Mouse (Mus musculus): ENCODE data around the gene Nol12. TPM values are rescaled to one million over a fixed set of nuclear protein-coding genes. Genes with fewer than 3 reads are reported as not detected.

The Nol12 gene
- polyA plus RNA-seq (2015; fragmentation: Nextera tagmentation; extraction: Ambion mirVana): 57.4 and 59.3 TPM in 2 replicates

DNA sequence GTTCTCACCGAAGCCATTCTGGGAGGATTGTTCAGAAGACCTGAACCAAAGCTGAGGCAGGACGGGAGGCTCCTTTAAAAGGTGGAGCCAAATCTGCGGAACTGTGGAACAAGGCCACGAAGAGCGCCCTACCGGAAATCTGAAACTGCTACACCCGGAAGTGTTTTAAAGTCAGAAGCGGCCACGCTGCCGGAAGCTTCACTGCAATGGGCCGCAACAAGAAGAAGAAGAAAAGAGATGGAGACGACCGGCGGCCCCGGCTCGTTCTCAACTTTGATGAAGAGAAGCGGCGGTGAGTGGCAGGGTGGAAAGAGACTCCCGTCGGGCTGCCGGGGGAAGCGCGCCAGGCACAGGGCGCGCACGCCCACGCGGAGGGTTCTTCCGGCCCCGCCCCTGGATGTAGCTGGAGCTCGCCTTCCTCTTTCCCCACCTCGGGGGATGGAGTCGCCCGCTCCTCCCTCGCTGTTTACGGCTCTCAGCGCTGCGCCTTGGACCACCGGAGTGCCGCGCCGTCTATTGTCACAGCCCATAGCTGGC, at the start of gene Nol12:
TSS of gene Nol12 (plus strand) at position 150 of the 537 bp plus-strand sequence.
- WGBS: under 1% methylated on average over 42 of the region's 42 CpGs
- Histone ChIP-seq H3K4me3 (peak within 1 kb of the TSS; percentile 72), H3K9me3 (no peaks in the 10 kb centered on the region), H3K27ac (replicated peaks) (peak within 1 kb of the TSS; percentile 84), H3K9ac (replicated peaks) (peak within 1 kb of the TSS; percentile 73), H3K4me2 (replicated peaks) (peak within 1 kb of the TSS; percentile 71), H3K4me1 (peaks cover 18% of the 10 kb centered on the region), H3K36me3 (peaks cover 20% of the 10 kb centered on the region), H3K27me3 (no peaks in the 10 kb centered on the region)
- peak; percentile 93 for ATAC-seq (replicated peaks)

DNA sequence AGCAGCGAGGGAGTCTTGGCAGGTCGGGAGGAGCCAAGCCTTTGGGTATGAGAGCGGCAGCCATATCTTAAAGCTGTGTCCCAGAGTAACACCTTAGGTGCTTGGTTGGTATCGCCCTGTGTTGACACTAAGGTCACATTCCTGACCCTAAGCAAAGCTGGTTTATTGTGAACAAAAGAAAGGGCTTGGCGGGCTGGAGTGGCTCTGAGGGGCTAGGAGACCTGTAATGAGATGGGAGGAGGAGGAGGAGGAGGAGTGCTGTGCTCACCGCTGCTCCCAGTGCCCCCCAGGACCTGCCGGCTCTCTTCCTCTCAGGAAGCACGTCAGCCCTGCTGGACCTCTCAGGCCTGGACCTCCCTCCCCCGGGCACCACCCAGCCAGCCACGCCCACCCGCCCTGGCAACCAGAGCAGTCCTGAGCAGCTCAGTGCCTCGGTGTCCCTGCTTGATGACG, 45.3 kb upstream of the Nol12 start:
- 23% methylated on average over 13 of the region's 13 CpGs for WGBS
- no peak overlapping the region for H3K4me2 ChIP-seq (replicated peaks)
- H3K9ac ChIP-seq (replicated peaks): no peak overlapping the region
- ATAC-seq (replicated peaks): no peak
- H3K4me3 ChIP-seq: no peak overlapping the region
- no peaks in the 10 kb centered on the region for H3K27me3 ChIP-seq
- no peak overlapping the region for H3K27ac ChIP-seq (replicated peaks)
- H3K9me3 ChIP-seq: no peaks in the 10 kb centered on the region
- H3K4me1 ChIP-seq: no peaks in the 10 kb centered on the region
- peaks cover 63% of the 10 kb centered on the region for H3K36me3 ChIP-seq

DNA sequence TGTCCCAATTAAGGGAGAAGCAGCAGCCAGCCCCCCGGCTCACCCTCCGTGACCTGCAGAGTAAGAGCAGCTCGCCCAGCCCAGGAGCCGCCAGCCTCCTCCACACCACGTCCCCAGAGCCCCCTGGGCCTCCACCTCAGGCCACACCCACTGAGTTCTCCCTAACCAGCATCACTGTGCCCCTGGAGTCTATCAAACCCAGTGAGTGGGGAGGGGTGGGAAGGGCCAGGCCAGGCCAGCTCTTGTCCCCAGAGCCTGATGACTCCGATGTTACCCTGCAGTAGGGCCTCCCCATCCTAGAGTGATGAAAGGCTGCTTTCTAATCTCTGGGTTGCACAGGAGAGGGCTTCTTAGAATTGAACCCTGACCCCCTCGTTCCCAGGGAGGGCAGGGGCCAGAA, 42.3 kb upstream of the Nol12 start:
- no peak overlapping the region for H3K27ac ChIP-seq (replicated peaks)
- H3K9me3 ChIP-seq: no peaks in the 10 kb centered on the region
- ATAC-seq (replicated peaks): no peak
- H3K4me3 ChIP-seq: no peak overlapping the region
- H3K27me3 ChIP-seq: no peaks in the 10 kb centered on the region
- H3K36me3 ChIP-seq: peaks cover 39% of the 10 kb centered on the region
- 64% methylated on average over 7 of the region's 7 CpGs for WGBS
- no peak overlapping the region for H3K4me2 ChIP-seq (replicated peaks)
- no peak overlapping the region for H3K9ac ChIP-seq (replicated peaks)
- no peaks in the 10 kb centered on the region for H3K4me1 ChIP-seq

DNA sequence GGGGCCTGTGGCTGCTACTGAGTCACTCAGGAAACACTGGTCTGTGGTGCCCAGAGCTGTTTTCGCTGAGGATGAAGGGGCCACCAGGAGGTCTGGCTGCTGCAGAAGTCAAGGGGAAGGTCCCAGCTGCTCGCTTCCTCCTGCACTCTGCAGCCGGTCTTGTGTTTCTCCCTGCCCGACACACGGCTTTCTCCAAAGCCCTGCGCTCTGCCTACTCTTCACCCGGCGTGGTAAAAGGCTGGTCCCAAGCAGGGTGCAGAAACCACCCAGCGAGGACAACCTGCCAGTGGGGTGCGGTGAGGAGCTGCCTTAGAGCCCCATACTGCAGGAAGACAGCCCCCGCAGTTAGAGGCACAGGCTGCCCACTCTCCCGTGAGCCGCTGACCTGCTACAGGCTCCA, 40.0 kb upstream of the Nol12 start:
- Histone ChIP-seq H3K9ac (replicated peaks) (no peak overlapping the region), H3K4me1 (peaks cover 5% of the 10 kb centered on the region; the same call in 1 of the 2 replicates), H3K4me3 (no peak overlapping the region), H3K4me2 (replicated peaks) (no peak overlapping the region), H3K36me3 (peaks cover 29% of the 10 kb centered on the region), H3K27ac (replicated peaks) (no peak overlapping the region), H3K27me3 (no peaks in the 10 kb centered on the region; the same call in 1 of the 2 replicates), H3K9me3 (no peaks in the 10 kb centered on the region)
- ATAC-seq (replicated peaks): no peak
- 75% methylated on average over 13 of the region's 13 CpGs for WGBS

DNA sequence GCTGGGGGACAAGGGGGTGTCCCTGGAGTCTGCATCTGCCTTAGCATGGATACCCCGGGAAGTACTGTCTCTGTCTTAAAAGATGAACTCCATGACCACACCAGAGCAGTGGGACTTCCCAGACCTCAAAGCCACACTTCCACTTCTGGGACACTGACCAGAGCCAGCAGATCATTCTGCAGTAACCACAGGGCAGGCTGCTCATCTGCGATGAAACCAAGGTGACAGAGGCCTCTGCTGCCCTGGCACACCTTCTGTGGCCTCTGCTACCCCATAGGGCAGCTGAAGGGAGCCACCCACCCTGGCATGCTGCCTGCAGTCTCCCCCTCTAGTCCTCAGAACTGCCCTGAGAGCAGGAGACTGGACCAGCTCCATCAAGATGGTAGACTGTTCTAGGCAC, 39.0 kb upstream of the Nol12 start:
- WGBS: 92% methylated on average over 2 of the region's 2 CpGs
- H3K9ac ChIP-seq (replicated peaks): no peak overlapping the region
- ATAC-seq (replicated peaks): no peak

DNA sequence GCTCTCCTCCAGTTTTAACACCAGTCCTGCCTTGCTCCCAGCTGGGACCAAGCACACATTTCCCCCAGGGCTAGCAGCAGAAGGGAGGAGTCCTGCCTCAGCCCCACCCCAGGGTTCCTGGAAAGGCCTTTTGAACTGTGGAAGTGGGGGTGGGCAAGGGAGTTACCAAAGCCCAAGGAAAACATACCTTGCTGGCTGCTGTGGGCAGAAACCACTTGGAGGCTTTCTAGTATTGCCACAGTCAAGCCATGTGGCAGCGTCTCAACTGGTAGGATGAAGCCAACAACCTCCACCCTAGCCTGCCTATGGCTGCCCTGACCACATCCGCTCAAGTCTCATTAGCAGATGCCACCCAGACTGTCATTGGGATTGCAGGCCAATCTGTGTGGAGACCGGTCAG, 38.6 kb upstream of the Nol12 start:
- H3K36me3 ChIP-seq: peaks cover 20% of the 10 kb centered on the region
- H3K4me2 ChIP-seq (replicated peaks): no peak overlapping the region
- ATAC-seq (replicated peaks): no peak
- no peaks in the 10 kb centered on the region for H3K9me3 ChIP-seq
- H3K4me3 ChIP-seq: no peak overlapping the region
- H3K9ac ChIP-seq (replicated peaks): no peak overlapping the region
- H3K4me1 ChIP-seq: peaks cover 15% of the 10 kb centered on the region
- WGBS: 85% methylated on average over 3 of the region's 3 CpGs
- no peak overlapping the region for H3K27ac ChIP-seq (replicated peaks)
- H3K27me3 ChIP-seq: no peaks in the 10 kb centered on the region; the same call in 1 of the 2 replicates

More for the DNA sequence above, 39.0 kb upstream of the Nol12 start:
- H3K27me3 ChIP-seq: no peaks in the 10 kb centered on the region; the same call in 1 of the 2 replicates
- peaks cover 15% of the 10 kb centered on the region for H3K4me1 ChIP-seq
- peaks cover 24% of the 10 kb centered on the region for H3K36me3 ChIP-seq
- no peak overlapping the region for H3K27ac ChIP-seq (replicated peaks)
- no peak overlapping the region for H3K4me2 ChIP-seq (replicated peaks)
- no peak overlapping the region for H3K4me3 ChIP-seq
- no peaks in the 10 kb centered on the region for H3K9me3 ChIP-seq

DNA sequence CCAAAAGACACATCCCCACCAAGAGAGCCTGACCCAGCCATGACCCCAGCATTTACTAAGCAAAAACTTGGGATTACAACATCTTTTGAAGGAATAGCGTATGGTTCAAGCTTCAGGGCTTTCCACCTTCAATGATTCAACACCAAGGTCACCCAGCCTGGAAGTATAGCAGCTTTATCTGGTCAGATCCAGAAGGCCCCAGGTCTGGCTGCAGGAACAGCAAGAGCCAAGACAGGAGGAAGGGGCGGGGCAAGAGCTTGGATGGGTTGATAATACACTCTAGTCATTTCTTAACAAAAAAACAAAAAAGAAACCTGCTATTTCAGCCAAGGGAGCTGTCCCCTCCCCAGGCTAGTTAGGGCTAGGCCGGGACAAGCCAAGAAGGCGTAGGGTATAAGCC, 37.2 kb upstream of the Nol12 start:
- Histone ChIP-seq H3K4me2 (replicated peaks) (no peak overlapping the region), H3K27ac (replicated peaks) (no peak overlapping the region), H3K27me3 (no peaks in the 10 kb centered on the region; the same call in 1 of the 2 replicates), H3K4me3 (no peak overlapping the region), H3K9me3 (no peaks in the 10 kb centered on the region), H3K9ac (replicated peaks) (no peak overlapping the region), H3K36me3 (peaks cover 11% of the 10 kb centered on the region), H3K4me1 (peaks cover 15% of the 10 kb centered on the region)
- ATAC-seq (replicated peaks): no peak
- WGBS: 88% methylated on average over 4 of the region's 4 CpGs

DNA sequence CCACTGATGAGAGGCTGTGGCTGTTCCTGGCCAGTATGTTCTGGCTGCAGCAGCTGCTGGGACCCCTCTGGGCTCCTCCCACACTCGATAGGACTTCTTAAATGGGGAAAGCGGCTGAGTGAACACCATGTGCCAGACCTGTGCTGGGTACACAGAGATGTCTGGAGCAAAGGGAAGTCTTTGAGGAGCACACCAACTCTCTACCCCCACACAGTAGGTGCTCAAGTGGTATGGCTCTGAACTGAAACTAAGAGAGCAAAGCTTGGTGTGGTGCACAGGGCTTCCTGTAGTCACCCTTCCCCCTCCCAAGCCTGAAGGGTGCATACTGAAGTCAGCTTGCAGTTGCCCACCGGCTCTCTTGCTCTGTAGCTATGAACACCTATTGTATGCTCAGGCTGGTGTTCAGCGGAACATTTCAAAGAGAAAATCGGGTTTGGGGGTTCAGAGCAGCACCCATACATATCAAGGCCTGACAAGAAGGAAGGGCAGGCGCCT, 36.2 kb upstream of the Nol12 start:
- Histone ChIP-seq H3K27me3 (no peaks in the 10 kb centered on the region; the same call in 1 of the 2 replicates), H3K9me3 (no peaks in the 10 kb centered on the region), H3K4me1 (peaks cover 15% of the 10 kb centered on the region), H3K27ac (replicated peaks) (no peak overlapping the region), H3K4me3 (no peak overlapping the region), H3K9ac (replicated peaks) (no peak overlapping the region), H3K4me2 (replicated peaks) (no peak overlapping the region), H3K36me3 (peaks cover 3% of the 10 kb centered on the region; the same call in 1 of the 2 replicates)
- 60% methylated on average over 6 of the region's 6 CpGs for WGBS
- ATAC-seq (replicated peaks): no peak

DNA sequence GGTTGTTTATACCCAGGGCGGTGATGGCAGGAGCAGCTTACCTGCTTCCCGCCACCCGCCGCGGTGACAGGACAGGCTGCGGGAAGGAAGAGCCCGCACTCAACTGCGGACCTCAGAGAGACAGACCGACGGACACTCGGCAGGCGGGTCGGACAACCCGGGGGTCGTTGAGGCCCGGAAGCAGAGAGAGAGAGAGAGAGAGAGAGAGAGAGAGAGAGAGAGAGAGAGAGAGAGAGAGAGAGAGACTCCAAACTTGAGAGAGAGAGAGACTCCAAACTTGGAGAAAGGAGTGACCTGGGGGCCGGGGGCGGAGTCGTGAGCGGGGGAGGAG, 35.4 kb upstream of the Nol12 start, which contains the start of gene Gm49510:
TSS of gene Gm49510 (plus strand) at position 259 of the 331 bp plus-strand sequence.
- Histone ChIP-seq H3K9me3 (no peaks in the 10 kb centered on the region), H3K4me1 (peaks cover 15% of the 10 kb centered on the region), H3K4me3 (peak within 1 kb of the TSS; percentile 54), H3K27ac (replicated peaks) (no peak within 1 kb of the TSS), H3K9ac (replicated peaks) (peak within 1 kb of the TSS; percentile 43), H3K36me3 (peaks cover 3% of the 10 kb centered on the region; the same call in 1 of the 2 replicates), H3K4me2 (replicated peaks) (peak within 1 kb of the TSS; percentile 97), H3K27me3 (no peaks in the 10 kb centered on the region; the same call in 1 of the 2 replicates)
- no peak for ATAC-seq (replicated peaks)
- WGBS: 4% methylated on average over 17 of the region's 20 CpGs

DNA sequence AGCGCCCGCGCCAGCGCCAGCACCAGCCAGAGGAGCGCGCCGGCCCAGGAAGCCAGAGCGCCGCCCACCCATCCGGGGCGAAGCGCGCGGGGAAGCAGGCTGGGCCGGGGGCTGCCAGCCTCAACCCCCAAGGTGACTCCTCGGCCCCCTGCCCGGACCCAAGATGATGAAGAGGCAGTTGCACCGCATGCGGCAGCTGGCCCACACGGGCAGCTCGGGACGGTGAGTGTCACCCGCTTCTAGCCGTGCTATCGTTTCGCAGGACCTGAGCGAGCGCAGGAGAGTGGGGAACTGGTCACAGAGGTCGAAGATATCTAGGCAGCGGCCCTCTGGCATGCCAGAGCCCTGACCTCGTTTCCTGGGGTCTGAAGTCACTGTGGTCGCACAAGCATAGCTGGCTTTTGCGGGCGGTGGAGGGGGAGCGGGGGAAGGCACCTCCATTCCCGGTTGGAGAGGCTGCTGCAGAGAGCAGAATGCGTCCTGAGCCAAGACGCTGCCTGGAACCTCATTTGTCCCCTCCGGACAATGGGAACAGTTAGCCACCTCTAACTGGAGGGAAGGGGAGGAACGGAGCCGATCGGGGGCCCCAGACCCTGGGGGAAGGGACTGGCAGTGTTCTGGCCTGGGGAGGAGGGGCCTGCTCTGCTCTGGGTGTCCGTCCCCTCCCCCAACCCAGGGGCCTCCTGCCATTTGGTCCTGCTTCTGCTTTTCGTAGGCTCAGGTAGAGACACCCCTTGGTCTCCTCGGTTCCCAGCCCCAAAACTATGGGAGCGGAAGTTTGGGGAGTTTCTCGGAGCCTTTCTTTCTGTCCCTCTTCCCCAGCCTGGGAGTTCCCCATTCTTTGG, 34.8 kb upstream of the Nol12 start, which contains the start of gene Sh3bp1:
TSS of gene Sh3bp1 (plus strand) at position 29 of the 845 bp plus-strand sequence.
- Histone ChIP-seq H3K36me3 (peaks cover 2% of the 10 kb centered on the region; the same call in 1 of the 2 replicates), H3K4me3 (peak within 1 kb of the TSS; percentile 54), H3K27me3 (no peaks in the 10 kb centered on the region; the same call in 1 of the 2 replicates), H3K4me1 (peaks cover 15% of the 10 kb centered on the region), H3K9me3 (no peaks in the 10 kb centered on the region), H3K4me2 (replicated peaks) (peak within 1 kb of the TSS; percentile 97), H3K27ac (replicated peaks) (no peak within 1 kb of the TSS), H3K9ac (replicated peaks) (peak within 1 kb of the TSS; percentile 43)
- peak; percentile 53; the same call in 1 of the 2 replicates for ATAC-seq (replicated peaks)
- 1% methylated on average over 47 of the region's 47 CpGs for WGBS

DNA sequence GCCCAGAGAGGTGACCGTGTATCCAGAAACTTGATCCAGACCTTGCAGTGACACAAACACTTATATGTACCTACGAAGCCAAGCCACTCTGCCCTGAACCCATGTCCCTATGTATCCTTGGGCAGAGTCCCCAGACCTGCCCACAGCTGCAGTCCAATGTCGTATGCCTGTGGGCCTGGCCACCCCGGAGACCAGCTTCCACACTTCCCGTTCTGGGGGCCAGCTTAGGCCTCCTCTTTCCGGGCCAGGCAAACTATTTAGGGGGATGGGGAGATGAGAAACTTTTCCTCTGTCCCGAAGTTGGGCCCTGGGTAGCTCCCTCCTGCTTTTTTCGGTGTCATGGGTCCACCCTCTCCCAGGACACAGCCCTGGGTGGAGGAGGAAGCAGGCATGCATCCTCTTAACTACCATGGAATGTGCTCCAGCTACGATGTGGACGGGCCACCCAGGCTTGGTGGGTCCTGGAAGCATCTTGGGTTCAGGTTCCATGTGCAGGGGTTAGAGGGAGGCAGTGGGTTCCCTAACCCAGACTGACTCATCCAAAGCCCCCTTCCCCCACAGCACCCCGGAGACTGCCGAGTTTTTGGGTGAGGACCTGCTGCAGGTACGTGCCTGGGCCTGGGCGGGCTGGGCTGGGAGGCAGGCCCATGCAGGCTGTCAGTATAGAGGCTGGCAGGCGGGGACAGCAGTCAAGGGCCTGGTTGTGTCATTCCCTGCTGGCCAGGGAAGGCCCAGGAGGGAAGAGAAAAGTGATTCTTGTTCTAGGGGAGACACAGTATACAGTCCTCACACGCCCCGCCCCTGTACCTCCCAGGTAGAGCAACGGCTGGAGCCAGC, 33.9 kb upstream of the Nol12 start:
- Histone ChIP-seq H3K9me3 (no peaks in the 10 kb centered on the region), H3K4me3 (peak overlapping the region; percentile 54), H3K4me1 (peaks cover 15% of the 10 kb centered on the region), H3K36me3 (no peaks in the 10 kb centered on the region), H3K4me2 (replicated peaks) (peak overlapping the region; percentile 97), H3K9ac (replicated peaks) (0 out of 2 replicates have a peak overlapping the region, but pooled peaks have one; percentile 17), H3K27me3 (no peaks in the 10 kb centered on the region; the same call in 1 of the 2 replicates), H3K27ac (replicated peaks) (no peak overlapping the region)
- 27% methylated on average over 18 of the region's 18 CpGs for WGBS
- no peak for ATAC-seq (replicated peaks)

Data from forebrain, embryonic 15.5 days (tissue).